Mouse (Mus musculus): ENCODE measurements around the gene Zp2. TPM values are rescaled to one million over a fixed set of nuclear protein-coding genes. Genes with fewer than 3 reads are reported as not detected.

Gene Zp2
- total and polyA plus RNA-seq, 3 experiments, result 0.04 TPM; not detected in 2

GRCm38 (mm10) chr7:120106356-120106755 is 38.7 kb downstream of the Zp2 start:
- Histone ChIP-seq H3K9me3 (replicated peaks; ENCODE audit: low read length) (no peaks in the 10 kb centered on the region), H3K4me1 (ENCODE audit: control insufficient read depth in 1 of 2, insufficient read depth in 2 of 2) (no peaks in the 10 kb centered on the region), H3K36me3 (replicated peaks in 1 of 2; ENCODE audit: control insufficient read depth in 1 of 2, insufficient read depth in 1 of 2, low read length in 1 of 2) (no peaks in the 10 kb centered on the region), H3K27ac (ENCODE audit: insufficient read depth, low read depth) (no peak overlapping the region), H3K4me2 (ENCODE audit: insufficient read depth, low read depth, poor library complexity, severe bottlenecking) (no peak overlapping the region), H3K9ac (ENCODE audit: insufficient read depth, low read depth) (no peak overlapping the region), H3K79me2 (replicated peaks; ENCODE audit: control insufficient read depth, extremely low read depth, insufficient read depth, poor library complexity, severe bottlenecking) (no peaks in the 10 kb centered on the region), H3K4me3 (replicated peaks in 1 of 3; ENCODE audit: low read depth in 2 of 3, low read length in 2 of 3, poor library complexity in 1 of 3) (no peak overlapping the region), H3K27me3 (replicated peaks) (no peaks in the 10 kb centered on the region)
- in situ Hi-C loops (cut with MboI; ENCODE audit: low pct_ligation_motif_present, low pct_unique_long_range_greater_than_20kb, low sequenced_read_pairs) (loop anchor here (25.0 kb wide), 1 partner anchor 531 kb away; the partner anchor contains the start of gene Uqcrc2), dilution Hi-C loops (cut with MboI; ENCODE audit: extremely low pct_ligation_motif_present, extremely low pct_unique_long_range_greater_than_20kb, low sequenced_read_pairs) (no loop called here)
- no peak for DNase-seq (ENCODE audit: extremely low read depth)
- TF ChIP-seq E2F4 (IDR thresholded peaks at IDR 0.05; ENCODE audit: insufficient replicate concordance, low read depth, low read length) (no peak), SMC3 (IDR thresholded peaks at IDR 0.05; ENCODE audit: low read depth, low read length) (no peak), POLR2AphosphoS2 (IDR thresholded peaks at IDR 0.05; ENCODE audit: low read depth, low read length) (no peak), ZKSCAN1 (IDR thresholded peaks at IDR 0.05; ENCODE audit: borderline replicate concordance, low read depth, low read length) (no peak), IRF4 (IDR thresholded peaks at IDR 0.05; ENCODE audit: low read depth, low read length) (no peak), USF1 (IDR thresholded peaks at IDR 0.05; ENCODE audit: low read depth, low read length) (no peak), MAFK (IDR thresholded peaks at IDR 0.05; ENCODE audit: insufficient replicate concordance, low read length) (no peak), TBP (conservative IDR thresholded peaks at IDR 0.05; ENCODE audit: low read depth, low read length) (no peak), RCOR1 (conservative IDR thresholded peaks at IDR 0.05; ENCODE audit: low read depth, low read length) (no peak), ZMIZ1 (IDR thresholded peaks at IDR 0.05; ENCODE audit: low read depth, low read length) (no peak), NRF1 (IDR thresholded peaks at IDR 0.05; ENCODE audit: low read depth, low read length) (no peak), MXI1 (IDR thresholded peaks at IDR 0.05; ENCODE audit: low read depth, low read length) (no peak), EP300 (IDR thresholded peaks at IDR 0.05; ENCODE audit: low read length) (no peak)

GRCm38 (mm10) chr7:120104975-120105374 is 40.1 kb downstream of the Zp2 start:
- no peak overlapping the region for H3K27ac ChIP-seq (ENCODE audit: insufficient read depth, low read depth)
- peak; percentile 38 for TF ChIP-seq RAD21 (IDR thresholded peaks at IDR 0.05; ENCODE audit: low read depth, low read length)
- TF ChIP-seq MEF2A (IDR thresholded peaks at IDR 0.05; ENCODE audit: borderline replicate concordance, low read depth, low read length), result no peak
- no peak for TF ChIP-seq IRF4 (IDR thresholded peaks at IDR 0.05; ENCODE audit: low read depth, low read length)
- TF ChIP-seq ZMIZ1 (IDR thresholded peaks at IDR 0.05; ENCODE audit: low read depth, low read length), result no peak
- no peak for TF ChIP-seq POLR2AphosphoS2 (IDR thresholded peaks at IDR 0.05; ENCODE audit: low read depth, low read length)
- peak in 1 of 2 experiments; percentile 42; a peak in 2 of 4 replicates for TF ChIP-seq CTCF (conservative IDR thresholded peaks at IDR 0.05 in 1 of 2, IDR thresholded peaks at IDR 0.05 in 1 of 2; ENCODE audit: low read depth in 2 of 2, low read length in 2 of 2)
- no peak for TF ChIP-seq JUN (IDR thresholded peaks at IDR 0.05; ENCODE audit: insufficient read depth, low read depth, low read length)
- no peak for TF ChIP-seq MAZ (IDR thresholded peaks at IDR 0.05; ENCODE audit: low read depth, low read length)
- TF ChIP-seq CHD1 (IDR thresholded peaks at IDR 0.05; ENCODE audit: low read depth, low read length), result no peak
- peak; percentile 24; the same call in 1 of the 2 replicates for TF ChIP-seq SMC3 (IDR thresholded peaks at IDR 0.05; ENCODE audit: low read depth, low read length)
- H3K9ac ChIP-seq (ENCODE audit: insufficient read depth, low read depth), result no peak overlapping the region
- H3K4me3 ChIP-seq (replicated peaks in 1 of 3; ENCODE audit: low read depth in 2 of 3, low read length in 2 of 3, poor library complexity in 1 of 3), result no peak overlapping the region
- no peaks in the 10 kb centered on the region for H3K4me1 ChIP-seq (ENCODE audit: control insufficient read depth in 1 of 2, insufficient read depth in 2 of 2)
- in situ Hi-C loops (cut with MboI; ENCODE audit: low pct_ligation_motif_present, low pct_unique_long_range_greater_than_20kb, low sequenced_read_pairs), result loop anchor here (25.0 kb wide), 1 partner anchor 532 kb away; the partner anchor contains the start of gene Uqcrc2
- no peaks in the 10 kb centered on the region for H3K36me3 ChIP-seq (replicated peaks in 1 of 2; ENCODE audit: control insufficient read depth in 1 of 2, insufficient read depth in 1 of 2, low read length in 1 of 2)
- DNase-seq (ENCODE audit: extremely low read depth), result no peak
- dilution Hi-C loops (cut with MboI; ENCODE audit: extremely low pct_ligation_motif_present, extremely low pct_unique_long_range_greater_than_20kb, low sequenced_read_pairs), result no loop called here
- H3K9me3 ChIP-seq (replicated peaks; ENCODE audit: low read length), result no peaks in the 10 kb centered on the region
- H3K27me3 ChIP-seq (replicated peaks), result no peaks in the 10 kb centered on the region
- peak overlapping the region; percentile 8; the same call in 1 of the 2 replicates for H3K4me2 ChIP-seq (ENCODE audit: insufficient read depth, low read depth, poor library complexity, severe bottlenecking)
- H3K79me2 ChIP-seq (replicated peaks; ENCODE audit: control insufficient read depth, extremely low read depth, insufficient read depth, poor library complexity, severe bottlenecking), result no peaks in the 10 kb centered on the region

Data from CH12.LX (cell line).